Mouse (Mus musculus): Measurements from ENCODE around the gene Ush1c. TPM values are rescaled to one million over a fixed set of nuclear protein-coding genes. Genes with fewer than 3 reads are reported as not detected.

The Ush1c gene
- polyA plus RNA-seq, 1 experiment from 2014 or later = 2.4 TPM

DNA sequence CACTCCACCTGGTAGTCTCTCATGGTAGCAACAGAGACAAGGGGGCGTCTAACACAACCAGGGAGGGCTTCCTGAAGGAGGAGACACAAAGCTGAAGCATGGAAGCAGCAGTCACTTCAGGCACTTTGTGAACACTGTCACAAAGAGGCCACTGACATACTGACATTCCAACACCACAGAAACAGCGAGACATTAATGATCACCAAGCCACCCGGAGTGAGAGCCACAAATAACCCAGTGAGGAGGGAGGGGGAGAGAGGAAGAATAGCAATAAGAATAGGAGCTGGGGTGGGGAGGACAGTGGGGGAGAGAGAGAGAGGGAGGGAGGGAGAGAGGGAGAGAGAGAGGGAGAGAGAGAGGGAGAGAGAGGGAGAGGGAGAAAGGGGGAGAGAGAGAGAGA, 76.7 kb downstream of the Ush1c start:
- whole genome bisulfite sequencing = 13% methylated on average over 3 of the region's 3 CpGs
- ATAC-seq (ENCODE audit: low FRiP score) = no peak
- peaks cover 24% of the 10 kb centered on the region for H3K4me1 ChIP-seq (replicated peaks)
- H3K9me3 ChIP-seq = no peaks in the 10 kb centered on the region
- no peak overlapping the region for H3K4me3 ChIP-seq
- no peaks in the 10 kb centered on the region for H3K27me3 ChIP-seq
- H3K27ac ChIP-seq = no peak overlapping the region
- no peaks in the 10 kb centered on the region for H3K36me3 ChIP-seq
- no peak overlapping the region for H3K9ac ChIP-seq
- no peak overlapping the region for H3K4me2 ChIP-seq

GRCm38 (mm10) chr7:46157746-46158145, 80.6 kb downstream of the Ush1c start:
- no peaks in the 10 kb centered on the region for H3K9me3 ChIP-seq
- no peak overlapping the region for H3K4me3 ChIP-seq
- ATAC-seq (ENCODE audit: low FRiP score) = no peak
- H3K4me1 ChIP-seq (replicated peaks) = peaks cover 50% of the 10 kb centered on the region
- no peak overlapping the region; the same call in 1 of the 2 replicates for H3K27ac ChIP-seq
- no peak overlapping the region for H3K9ac ChIP-seq
- no peak overlapping the region for H3K4me2 ChIP-seq
- H3K27me3 ChIP-seq = 0 out of 2 replicates have a peak, but pooled peaks cover 5% of the 10 kb centered on the region
- no peaks in the 10 kb centered on the region for H3K36me3 ChIP-seq
- WGBS = 75% methylated on average over 7 of the region's 7 CpGs

GRCm38 (mm10) chr7:46154498-46155488, 83.5 kb downstream of the Ush1c start:
- Histone ChIP-seq H3K27me3 (0 out of 2 replicates have a peak, but pooled peaks cover 5% of the 10 kb centered on the region), H3K36me3 (no peaks in the 10 kb centered on the region), H3K4me3 (no peak overlapping the region), H3K4me2 (no peak overlapping the region), H3K9ac (no peak overlapping the region), H3K9me3 (no peaks in the 10 kb centered on the region), H3K4me1 (replicated peaks) (peaks cover 38% of the 10 kb centered on the region), H3K27ac (peak overlapping the region; percentile 19)
- no peak for ATAC-seq (ENCODE audit: low FRiP score)
- 40% methylated on average over 18 of the region's 18 CpGs for WGBS

DNA sequence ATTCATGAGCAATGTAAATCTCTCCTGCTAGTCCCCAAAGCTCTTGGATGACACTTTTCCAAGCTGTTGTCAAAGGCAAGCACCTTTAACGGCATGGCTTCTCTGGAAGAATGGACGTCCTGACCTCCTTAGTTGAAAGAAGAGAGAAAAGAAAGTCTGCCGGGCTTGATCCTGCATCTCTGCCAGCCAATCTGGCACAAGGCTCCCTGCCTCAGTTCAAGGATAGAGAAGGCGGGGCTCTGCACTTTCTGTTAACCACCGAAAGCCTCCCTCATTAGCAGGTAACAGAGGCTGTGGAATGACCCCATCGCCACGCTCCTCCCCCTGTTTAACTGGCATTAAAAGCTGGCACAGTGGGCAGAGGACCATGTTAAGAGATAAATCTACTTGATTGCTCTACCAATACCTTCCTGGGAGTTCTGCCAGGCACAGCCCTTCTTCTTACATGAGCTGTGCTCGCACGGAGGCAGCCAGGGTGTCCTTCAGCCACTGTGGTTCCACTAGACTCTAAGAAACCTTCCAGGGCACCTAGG, 85.4 kb downstream of the Ush1c start:
- Histone ChIP-seq H3K4me1 (replicated peaks) (peaks cover 37% of the 10 kb centered on the region), H3K4me3 (no peak overlapping the region), H3K9me3 (no peaks in the 10 kb centered on the region), H3K9ac (no peak overlapping the region), H3K4me2 (no peak overlapping the region), H3K36me3 (no peaks in the 10 kb centered on the region), H3K27ac (no peak overlapping the region), H3K27me3 (0 out of 2 replicates have a peak, but pooled peaks cover 5% of the 10 kb centered on the region)
- WGBS = 56% methylated on average over 9 of the region's 9 CpGs
- ATAC-seq (ENCODE audit: low FRiP score) = no peak

DNA sequence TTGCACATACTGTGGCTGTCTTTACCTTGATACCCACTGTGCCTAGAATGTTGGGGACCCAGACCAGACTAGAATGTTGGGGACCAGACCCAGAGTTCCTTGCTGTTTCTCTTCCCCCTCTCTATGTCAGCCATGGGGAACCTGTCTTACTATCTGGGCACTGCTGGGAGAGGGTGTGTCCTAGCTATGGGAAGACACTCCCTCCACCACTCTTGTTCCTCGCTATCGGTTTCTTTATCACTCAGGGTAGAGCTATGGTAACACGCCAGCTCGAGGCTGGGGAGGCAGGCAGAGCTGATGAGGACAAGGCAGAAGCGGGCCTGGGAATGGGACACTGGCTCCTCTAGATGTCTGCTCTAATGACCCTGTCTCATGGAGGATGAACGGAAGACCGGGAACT, 90.9 kb downstream of the Ush1c start:
- Histone ChIP-seq H3K9ac (no peak overlapping the region), H3K4me3 (no peak overlapping the region), H3K4me2 (no peak overlapping the region), H3K9me3 (no peaks in the 10 kb centered on the region), H3K4me1 (replicated peaks) (peaks cover 24% of the 10 kb centered on the region), H3K36me3 (no peaks in the 10 kb centered on the region), H3K27ac (no peak overlapping the region), H3K27me3 (no peaks in the 10 kb centered on the region)
- ATAC-seq (ENCODE audit: low FRiP score) = no peak
- 88% methylated on average over 7 of the region's 7 CpGs for WGBS

DNA sequence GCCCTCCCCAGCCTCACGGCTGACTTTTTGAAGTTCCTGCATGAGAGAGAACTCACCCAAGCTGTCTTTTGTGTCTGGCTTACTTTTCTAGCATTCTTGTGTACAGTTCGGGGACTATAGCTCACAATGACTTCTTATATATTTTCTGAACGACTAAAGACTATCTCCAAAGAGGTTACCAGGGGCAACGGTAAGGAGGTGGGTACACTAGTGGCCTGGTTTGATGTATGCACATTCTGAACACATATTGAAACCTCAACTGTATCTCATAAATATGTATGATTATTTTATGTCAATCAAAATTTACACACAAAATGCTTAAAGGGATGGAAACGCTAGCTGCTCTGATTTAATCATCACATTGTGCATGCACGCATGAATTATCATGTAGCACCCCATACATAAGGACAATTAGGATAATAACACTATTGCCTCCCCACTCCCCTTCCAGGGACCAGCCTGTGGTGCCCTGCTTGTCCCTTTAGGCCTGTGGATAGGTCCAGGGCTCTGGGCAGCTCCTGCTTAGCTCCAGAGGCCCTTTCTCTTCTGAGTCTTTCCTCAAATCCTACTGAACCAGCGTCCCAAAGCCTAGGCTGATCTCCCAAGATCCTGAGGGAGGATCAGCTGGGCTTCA, 91.5 kb downstream of the Ush1c start:
- H3K27me3 ChIP-seq = no peaks in the 10 kb centered on the region
- H3K4me1 ChIP-seq (replicated peaks) = peaks cover 23% of the 10 kb centered on the region
- no peaks in the 10 kb centered on the region for H3K36me3 ChIP-seq
- H3K27ac ChIP-seq = peak overlapping the region; percentile 63
- H3K9me3 ChIP-seq = no peaks in the 10 kb centered on the region
- H3K4me3 ChIP-seq = no peak overlapping the region
- H3K4me2 ChIP-seq = no peak overlapping the region
- WGBS = 58% methylated on average over 7 of the region's 7 CpGs
- no peak overlapping the region for H3K9ac ChIP-seq
- ATAC-seq (ENCODE audit: low FRiP score) = no peak

Other genes starting within 250 kb of the Ush1c start
- 0.23 and 0.40 TPM in 2 replicates for gene Abcc6, start 208.2 kb downstream of the Ush1c start, polyA plus RNA-seq (2015; fragmentation: Nextera tagmentation; extraction: Ambion mirVana)
- gene Nomo1, start 204.8 kb downstream of the Ush1c start, polyA plus RNA-seq (2015; fragmentation: Nextera tagmentation; extraction: Ambion mirVana) = 37.2 and 37.7 TPM in 2 replicates
- 0.88 and 1.6 TPM in 2 replicates for gene Kcnj11, start 137.7 kb downstream of the Ush1c start, polyA plus RNA-seq (2015; fragmentation: Nextera tagmentation; extraction: Ambion mirVana)
- 6.2 and 7.1 TPM in 2 replicates for gene Abcc8, start 58.5 kb downstream of the Ush1c start, polyA plus RNA-seq (2015; fragmentation: Nextera tagmentation; extraction: Ambion mirVana)
- gene Otog, start 2.5 kb upstream of the Ush1c start, polyA plus RNA-seq (2015; fragmentation: Nextera tagmentation; extraction: Ambion mirVana) = 0.19 and 0.34 TPM in 2 replicates
- gene Myod1, start 138.0 kb upstream of the Ush1c start, polyA plus RNA-seq (2015; fragmentation: Nextera tagmentation; extraction: Ambion mirVana) = 0.94 and 1.4 TPM in 2 replicates
- gene Kcnc1, start 158.0 kb upstream of the Ush1c start, polyA plus RNA-seq (2015; fragmentation: Nextera tagmentation; extraction: Ambion mirVana) = 9.6 and 9.7 TPM in 2 replicates